Mouse (Mus musculus) c-Kit-positive CD71-positive TER-119-positive erythroid progenitor cells, embryonic 14.5 days (primary cell): ENCODE measurements around the gene 1700025G04Rik.

Experiments used
- DNase-seq: peaks from one replicate; pipeline ENCODE4 v3.0.0-alpha.2; 2013; ENCODE audit warnings: low spot score

1700025G04Rik gene

GRCm38 (mm10) chr1:151899964-151900363 is 190.0 kb downstream of the 1700025G04Rik start:
- DNase-seq: no peak

DNA sequence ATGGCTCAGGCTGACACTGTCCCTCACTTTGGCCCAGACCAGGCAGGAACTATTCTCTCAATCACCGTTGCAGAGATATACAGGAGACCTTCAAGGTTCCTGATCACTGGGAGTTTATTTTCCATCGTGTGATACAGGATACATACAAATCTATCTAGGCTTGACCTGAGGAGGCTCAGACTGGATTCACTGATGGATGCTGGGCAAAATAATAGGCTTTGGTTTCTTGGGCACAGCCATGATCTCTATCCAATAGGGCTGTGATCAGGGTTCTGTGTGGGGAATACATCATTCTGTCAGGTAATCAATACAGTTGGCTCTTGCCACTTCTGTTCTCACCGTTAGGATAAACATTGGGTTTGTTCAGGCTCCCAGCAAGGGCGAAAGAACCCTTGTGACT is 194.5 kb downstream of the 1700025G04Rik start:
- no peak for DNase-seq

DNA sequence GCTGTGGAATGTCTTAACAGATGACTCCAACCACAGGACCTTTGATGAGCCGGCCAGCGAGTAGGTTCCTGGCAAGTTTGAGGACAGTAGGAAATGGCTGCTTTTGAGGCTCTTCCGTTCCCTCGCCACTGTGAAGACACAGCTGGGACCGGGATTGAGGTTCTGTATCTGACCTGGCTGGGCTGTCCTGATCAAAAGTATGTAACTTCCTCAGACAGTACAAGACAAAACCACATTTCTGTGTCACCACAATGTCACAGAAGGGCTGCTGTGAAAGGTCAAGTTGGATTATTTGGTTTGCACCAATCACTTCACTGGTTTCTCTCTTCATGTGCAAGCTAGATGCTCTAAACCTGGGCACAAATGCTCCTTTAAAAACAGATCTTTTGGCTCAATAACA is 195.9 kb downstream of the 1700025G04Rik start:
- no peak for DNase-seq

DNA sequence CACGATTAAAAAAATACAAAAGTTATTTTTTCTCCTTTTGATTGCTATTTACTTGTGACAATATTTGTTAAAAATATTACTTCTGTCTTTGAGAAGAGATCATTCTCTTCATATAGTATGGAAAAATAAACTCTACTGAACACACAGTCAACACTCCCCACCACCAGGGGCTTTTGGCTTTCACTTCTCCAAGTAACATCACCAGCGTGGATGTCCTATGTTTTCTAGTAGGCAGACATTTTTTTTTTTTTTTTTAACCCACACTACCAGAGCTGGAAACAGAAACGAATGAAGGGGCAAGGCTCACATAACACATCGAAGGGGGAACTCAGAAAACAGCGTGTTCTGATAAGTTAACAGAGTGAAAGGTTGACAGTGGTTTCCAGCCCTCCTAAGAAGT is 197.9 kb downstream of the 1700025G04Rik start:
- DNase-seq: no peak

DNA sequence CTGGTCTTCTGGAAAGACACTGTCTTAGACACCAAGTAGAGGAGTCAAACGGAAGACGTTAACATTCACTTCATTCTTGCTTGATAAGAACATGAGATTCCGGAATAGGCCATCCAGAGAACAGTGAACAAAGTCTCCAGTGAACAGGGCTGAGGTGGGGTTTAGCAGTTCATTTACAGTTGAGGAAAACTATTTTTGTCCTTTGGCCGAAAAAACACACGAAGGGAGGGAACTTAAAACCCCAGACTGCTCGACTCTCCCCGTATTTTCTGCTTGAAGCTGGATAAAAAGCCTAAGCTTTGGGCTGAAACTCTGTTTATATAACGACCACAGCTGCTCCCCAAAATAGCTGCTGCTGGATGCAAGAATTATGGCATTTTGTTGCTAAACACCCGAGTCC is 198.7 kb downstream of the 1700025G04Rik start:
- no peak for DNase-seq

DNA sequence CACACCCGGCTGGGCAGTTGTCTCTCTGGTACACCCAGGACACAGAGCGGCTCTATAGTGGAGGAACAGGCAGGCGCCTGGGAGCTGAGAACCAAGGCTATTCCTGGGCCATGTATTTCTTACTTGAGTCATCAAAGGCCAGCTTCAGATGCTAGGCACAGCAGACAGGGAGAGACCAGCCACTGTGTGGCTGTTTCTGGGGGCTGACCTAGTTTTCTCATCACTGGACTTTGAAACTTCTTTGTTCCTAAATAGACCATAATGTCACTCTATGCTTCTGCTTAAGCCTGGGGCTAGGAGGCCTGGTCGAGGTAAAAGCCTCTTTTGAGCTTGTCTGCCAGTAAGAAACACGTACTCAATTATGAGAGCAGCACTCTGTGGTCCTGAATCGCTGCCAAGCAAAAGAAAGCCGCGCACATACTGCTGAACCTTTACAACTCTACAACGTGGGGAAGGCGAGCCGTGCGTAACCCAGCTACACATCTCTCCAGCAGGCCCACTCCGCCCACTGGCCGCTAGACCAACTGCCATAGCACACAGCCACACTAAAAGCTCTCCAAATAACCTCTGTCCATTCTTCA is 199.8 kb downstream of the 1700025G04Rik start:
- no peak for DNase-seq

DNA sequence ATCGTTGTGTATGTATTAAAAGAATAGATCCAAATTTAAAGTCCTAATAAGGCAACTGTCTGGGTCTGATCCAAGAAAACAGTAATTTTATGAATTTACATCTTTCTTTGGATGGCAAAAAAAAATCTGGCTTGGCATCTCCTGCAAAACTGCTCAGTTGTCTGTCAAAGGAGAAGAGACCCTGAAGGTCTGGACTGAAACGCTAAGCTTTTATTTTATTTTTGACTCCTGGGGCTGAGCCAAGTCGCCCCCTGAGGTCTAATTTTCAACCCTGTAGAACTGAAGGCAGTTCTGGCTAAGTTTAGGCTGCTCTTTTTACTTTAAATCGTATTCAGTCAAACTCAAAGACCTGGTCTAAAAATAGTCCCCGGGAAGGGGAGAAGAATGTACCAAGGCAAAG is 202.3 kb downstream of the 1700025G04Rik start:
- DNase-seq: no peak

- DNase-seq: no peak
These were observed 202.8 kb downstream of the 1700025G04Rik start for GRCm38 (mm10) chr1:151887126-151887525.

- DNase-seq: no peak
These were observed 203.8 kb downstream of the 1700025G04Rik start for GRCm38 (mm10) chr1:151886171-151886570.

GRCm38 (mm10) chr1:151881253-151881652 is 208.7 kb downstream of the 1700025G04Rik start:
- DNase-seq: no peak

DNA sequence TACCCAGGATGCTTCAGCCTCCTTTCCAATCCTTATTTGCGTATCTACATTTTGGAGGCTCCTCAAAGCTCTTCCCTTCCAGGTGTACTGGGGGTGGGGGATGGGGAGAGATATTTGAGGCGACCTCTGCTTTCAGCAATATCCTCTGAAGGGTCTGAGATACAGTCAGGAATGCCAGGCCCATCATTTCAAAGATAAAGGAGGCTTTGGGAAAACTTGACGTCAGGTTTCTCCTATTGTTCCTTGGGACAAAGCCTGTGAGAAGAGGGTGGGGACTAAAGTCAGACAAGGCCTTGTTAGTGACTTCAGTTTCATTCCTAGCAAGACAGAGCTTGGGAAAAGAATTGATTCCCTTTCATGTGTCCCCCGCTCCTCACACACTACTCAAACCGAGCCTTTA is 209.2 kb downstream of the 1700025G04Rik start:
- DNase-seq: no peak

- no peak for DNase-seq
These were observed 210.0 kb downstream of the 1700025G04Rik start for GRCm38 (mm10) chr1:151879966-151880365.

DNA sequence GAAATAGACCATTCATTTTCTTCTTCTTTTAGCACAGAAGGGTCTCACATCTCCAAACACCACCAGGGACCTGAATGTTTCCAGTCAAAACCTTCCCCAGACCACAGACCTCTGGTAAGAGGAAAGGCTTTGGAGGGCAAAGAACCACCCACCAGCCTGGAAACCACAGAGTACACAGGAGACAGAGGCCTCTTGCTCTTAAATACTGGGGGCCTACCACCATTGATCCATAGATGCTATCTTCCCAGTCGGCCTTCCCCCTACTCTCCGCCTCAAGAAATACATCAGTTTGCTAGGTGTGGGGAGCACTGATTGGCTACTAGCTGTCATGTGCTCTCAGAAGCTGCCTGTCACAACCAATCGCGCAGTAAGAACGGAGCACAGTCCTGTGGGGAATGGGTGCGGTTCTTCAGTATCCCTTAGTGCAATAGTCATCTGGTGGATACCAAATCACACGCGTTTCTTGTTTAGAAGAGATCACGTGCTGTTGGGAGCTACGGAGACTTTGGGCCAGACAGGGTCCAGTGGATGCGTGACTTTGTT is 210.5 kb downstream of the 1700025G04Rik start:
- DNase-seq: no peak

- DNase-seq: no peak
These were observed 211.5 kb downstream of the 1700025G04Rik start for GRCm38 (mm10) chr1:151878411-151878810.

DNA sequence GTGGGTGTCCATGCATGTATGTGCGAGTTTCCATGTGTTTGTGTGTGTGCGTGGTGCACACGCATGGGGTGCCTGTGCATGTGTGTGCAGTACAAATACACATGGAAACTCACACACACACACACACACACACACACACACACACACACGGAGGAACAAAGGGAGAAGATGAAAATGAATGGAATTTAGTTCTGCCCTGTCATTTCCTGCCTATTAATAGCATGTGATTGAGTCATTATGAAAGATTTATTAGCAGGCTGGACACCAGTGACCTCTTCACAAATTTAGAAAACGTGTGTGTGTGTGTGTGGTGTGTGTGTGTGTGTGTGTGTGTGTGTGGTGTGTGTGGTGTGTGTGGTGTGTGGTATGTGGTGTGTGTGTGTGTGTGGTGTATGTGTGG is 217.0 kb downstream of the 1700025G04Rik start:
- DNase-seq: no peak

- DNase-seq: no peak
These were observed 225.6 kb downstream of the 1700025G04Rik start for GRCm38 (mm10) chr1:151864326-151864725.

DNA sequence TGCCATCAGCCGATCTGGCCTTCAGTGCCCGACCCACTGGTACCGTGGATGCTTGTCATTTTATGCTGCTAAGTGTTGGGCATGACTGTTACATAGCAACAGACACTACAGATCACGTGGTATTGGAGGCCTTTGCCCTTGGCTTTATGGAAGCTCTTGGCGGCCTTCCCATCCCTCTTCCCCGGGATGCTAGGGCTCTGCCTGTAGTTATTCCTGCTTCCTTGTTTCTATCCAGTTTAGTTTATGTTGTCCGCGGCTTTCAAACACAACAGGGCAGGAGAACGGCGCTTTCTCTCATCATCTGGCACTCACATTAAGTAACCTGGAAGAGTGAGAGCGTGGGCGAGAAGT is 226.2 kb downstream of the 1700025G04Rik start:
- no peak for DNase-seq

- no peak for DNase-seq
These were observed 226.7 kb downstream of the 1700025G04Rik start for GRCm38 (mm10) chr1:151863135-151863796.

DNA sequence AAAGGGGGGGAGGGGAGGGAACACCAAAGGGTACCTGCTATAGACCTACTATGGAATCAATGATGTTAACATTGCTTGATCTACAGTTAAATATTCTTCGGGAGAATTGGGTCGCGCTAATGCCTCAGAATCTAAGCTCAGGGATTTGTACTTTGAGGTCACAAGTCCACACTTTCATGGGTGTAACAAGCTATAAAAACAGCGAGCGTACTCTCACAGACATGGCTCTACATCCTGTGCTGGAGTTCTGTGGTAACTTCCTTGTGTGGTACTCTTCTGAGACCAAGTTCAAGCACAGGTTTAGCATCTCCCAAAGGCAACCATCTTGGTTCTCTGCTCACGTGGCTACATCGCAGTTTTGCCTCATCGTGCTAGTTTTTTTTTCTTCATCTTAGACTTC is 227.8 kb downstream of the 1700025G04Rik start:
- DNase-seq: no peak

DNA sequence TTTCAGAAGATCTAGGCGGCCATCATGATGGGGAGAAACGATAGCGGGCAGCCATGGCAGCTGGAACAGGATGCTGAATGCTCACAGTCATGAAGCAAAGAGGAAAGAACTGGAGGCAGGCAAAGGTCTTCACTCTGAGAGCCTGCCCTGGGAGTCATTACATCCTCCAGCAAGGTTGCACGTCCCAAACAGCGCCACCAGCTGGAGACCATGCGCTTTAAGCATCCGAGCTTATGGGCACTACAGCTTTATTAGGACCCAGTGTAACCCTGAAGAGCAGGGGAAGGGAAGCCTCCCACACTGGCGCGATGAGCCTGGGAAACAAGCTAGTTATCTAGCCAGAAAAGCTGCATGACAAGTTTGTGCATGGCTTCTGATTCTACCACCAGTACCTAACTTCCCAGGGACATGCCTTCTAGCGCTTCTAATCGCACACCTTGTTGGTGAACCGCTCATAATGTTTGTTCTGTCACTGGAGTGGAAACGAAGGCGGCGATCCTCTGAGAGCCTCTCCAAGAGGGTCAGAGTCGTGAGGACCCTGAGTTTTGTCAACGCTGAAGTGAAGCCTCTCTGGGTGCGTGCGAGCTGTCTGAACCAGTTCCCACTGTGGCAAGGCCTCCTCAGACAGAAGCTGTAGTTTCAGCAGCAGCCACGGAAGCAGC is 228.5 kb downstream of the 1700025G04Rik start:
- no peak for DNase-seq

GRCm38 (mm10) chr1:151858474-151858873 is 231.5 kb downstream of the 1700025G04Rik start:
- no peak for DNase-seq

GRCm38 (mm10) chr1:151855561-151855960 is 234.4 kb downstream of the 1700025G04Rik start:
- no peak for DNase-seq

GRCm38 (mm10) chr1:151851976-151852375 is 237.9 kb downstream of the 1700025G04Rik start:
- DNase-seq: no peak
